Mouse (Mus musculus): ENCODE measurements at regions not wholly inside any gene's neighbourhood (a gene's known extent, or its start where the extent isn't known, plus 50 kb on each side); places are given as distances from the start of the nearest gene placed in this dataset.

DNA sequence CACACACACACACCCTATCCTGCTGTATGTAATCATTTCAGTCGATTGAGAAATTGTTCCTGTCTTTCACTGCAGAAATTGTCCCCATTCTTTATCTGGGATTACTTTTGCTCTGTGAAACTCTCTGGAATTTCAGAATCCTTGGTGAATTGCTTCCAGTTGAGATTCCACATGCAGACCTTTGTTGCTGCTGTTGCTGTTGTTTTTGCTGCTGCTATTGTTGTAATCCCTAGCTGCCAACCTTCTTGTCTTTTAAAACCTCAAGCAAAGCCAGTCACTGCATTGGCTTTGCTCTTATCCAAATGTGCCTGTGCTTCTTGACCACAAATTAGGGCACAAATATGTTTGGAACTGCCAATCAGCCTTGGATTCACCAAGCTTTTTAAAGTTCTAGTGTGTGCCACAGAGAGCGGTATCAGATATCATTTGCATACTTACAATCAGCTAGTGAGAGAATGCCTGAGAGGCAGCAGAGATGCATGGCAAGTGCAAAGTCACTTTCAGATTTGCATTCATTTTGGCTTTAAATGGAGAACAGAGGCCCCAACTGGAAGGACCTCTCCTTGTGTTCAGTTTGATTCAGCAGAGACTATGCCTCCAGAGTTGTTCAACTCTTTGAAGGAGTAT, 1187.0 kb upstream of the Map3k7 start:
- DNase-seq, result no peak

DNA sequence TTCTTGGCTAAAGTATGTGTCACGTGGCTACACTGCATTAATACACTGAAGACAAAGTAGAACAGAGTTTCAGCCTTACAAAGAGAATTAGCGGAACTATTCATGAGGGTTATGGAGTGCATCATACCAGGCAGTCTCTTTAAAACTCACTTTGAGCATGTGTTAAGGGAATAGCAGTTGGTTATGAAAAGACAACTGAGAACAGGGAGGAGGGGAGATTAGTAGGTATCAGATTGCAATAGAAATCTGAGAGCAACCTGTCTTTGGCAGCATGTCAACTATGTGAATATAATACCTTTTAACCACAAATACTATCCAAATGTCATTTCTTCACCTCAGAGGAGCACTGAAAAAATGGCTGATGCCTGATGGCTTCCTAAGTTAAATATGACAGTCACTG, 1182.2 kb upstream of the Map3k7 start:
- DNase-seq, result no peak

DNA sequence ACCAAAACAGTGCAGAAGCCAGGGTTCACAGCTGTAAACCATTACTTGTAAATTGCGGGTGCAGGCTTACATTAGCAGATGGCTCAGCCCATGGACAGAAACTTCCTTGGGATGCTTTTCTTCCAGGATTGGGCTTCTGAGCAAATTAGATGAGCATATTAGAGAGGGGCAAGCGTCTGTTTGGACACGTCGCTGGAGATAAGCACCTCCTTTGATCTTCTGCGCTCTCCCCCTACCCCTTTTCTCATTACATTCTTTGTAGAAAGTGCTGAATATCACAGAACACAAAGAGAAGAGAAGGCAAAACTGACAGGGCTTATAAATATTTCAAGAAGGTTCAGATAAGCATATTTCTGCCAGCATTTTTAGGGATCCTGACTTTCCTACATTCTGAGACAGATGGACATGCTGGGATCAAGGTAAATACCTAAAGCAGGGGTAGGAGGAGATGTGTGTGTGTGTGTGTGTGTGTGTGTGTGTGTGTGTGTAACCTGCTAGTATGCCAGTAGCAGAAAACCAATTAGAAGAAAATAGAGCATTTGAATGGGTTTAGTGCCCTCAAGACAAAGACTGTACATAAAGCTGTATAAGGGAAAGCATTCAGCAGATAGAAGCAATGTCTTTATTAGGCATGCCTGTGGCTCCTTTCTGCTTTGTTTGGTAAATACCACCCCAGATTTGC, 1173.8 kb upstream of the Map3k7 start:
- no peak for DNase-seq

DNA sequence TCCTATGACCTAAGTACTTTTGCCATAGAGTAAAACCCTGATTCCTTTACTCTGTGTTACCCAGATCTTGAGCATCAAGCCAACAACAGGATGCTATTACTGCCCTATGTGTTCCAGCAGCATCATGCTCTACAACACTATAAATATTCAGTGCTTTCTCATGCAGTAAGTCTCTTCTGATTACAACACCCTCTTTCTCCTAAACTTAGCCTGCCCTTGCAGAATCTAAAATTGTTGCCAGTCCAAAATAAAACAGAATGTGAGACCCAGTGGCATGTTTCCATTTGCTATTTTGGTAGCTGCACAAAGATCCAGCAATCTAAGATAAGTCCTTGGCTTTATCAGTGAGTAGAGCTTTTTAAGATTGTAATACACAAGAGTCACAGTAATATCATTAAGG, 1154.1 kb upstream of the Map3k7 start:
- DNase-seq, result no peak

DNA sequence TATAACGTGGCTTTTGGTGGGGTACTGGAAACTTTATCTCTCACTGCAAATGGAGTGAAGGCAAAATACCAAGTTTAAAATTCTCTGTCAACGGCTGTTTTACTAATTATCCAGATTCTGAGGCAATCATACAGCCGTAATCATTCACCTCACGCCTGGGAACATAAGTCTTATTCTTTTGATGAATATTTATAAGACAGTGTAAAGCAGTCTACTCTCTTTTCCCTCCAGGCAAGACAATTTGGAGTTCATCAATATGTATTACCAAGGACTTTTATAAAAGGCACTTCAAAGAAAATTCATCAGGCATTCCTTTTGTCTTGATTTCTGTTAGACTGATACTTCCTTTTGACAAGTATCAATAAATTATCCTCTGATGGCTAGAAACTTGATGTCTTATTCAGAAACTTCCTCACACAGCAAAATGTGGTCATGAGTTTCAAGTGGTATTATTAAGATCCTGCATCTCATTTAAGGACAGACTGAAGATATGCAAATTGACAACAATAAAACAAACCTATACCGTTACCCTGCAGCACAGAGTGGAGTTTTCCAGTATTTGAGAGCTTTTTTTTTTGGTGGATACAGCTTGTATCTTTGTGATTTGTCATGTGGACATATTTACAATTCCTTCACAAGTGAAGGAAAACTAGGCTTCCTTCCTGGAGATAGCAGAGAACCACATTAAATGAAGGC, 1108.4 kb upstream of the Map3k7 start:
- DNase-seq, result no peak

DNA sequence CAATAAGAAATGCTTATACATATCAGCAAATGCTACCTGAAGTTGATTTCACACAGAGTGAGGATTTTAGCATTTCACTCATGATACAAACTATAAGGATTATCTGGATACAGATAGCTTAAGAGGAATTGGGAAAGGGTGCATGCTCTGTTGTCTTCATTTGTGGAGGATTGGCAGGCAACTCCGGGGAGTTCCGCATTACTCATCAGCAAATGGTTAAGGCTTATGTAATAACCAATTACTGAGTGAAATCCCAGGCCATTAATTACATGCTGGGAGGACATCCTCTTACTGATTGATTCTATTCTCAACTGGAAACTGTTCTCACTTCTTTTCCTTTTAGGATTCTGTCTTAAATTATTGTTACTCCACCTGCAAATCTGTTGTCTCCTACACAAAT, 1058.9 kb upstream of the Map3k7 start:
- no peak for DNase-seq

DNA sequence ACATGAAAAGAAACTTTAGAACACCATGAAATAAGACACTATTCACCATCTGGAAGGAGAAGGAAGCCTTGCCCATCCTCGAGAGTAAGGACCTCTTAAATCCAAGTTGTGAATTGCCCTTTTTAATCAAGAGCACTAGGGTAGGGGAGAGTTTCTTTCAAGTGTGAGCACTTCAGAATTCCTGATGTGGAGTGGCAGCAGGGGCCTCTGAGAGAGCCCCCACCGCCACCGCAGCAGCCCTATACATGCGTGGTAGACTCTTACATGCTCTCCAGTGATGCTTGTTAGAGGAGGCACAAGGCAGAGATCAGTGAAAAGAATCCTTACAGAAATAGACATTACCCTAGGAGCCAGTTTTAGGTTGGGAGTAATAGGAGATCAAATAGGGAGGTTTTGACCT, 1041.0 kb upstream of the Map3k7 start:
- no peak for DNase-seq

DNA sequence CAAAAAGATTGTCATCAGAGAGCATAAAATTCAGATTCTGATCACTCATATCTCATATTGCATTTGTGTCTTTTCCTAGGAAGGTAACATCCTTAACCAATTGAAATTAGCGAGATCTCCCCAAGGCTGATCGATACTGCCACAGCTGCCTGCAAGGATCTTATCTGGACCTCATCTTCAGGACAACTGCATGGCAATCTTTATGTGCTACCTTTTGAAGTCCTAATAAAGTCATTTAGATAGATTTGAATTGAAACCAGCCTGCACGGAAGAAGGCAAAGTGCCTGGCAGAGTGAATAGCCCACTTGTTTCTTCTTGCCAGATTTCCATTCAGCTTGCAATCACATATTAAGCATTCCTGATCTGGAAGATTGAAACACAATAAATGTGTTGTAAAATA, 1031.5 kb upstream of the Map3k7 start:
- DNase-seq, result no peak

DNA sequence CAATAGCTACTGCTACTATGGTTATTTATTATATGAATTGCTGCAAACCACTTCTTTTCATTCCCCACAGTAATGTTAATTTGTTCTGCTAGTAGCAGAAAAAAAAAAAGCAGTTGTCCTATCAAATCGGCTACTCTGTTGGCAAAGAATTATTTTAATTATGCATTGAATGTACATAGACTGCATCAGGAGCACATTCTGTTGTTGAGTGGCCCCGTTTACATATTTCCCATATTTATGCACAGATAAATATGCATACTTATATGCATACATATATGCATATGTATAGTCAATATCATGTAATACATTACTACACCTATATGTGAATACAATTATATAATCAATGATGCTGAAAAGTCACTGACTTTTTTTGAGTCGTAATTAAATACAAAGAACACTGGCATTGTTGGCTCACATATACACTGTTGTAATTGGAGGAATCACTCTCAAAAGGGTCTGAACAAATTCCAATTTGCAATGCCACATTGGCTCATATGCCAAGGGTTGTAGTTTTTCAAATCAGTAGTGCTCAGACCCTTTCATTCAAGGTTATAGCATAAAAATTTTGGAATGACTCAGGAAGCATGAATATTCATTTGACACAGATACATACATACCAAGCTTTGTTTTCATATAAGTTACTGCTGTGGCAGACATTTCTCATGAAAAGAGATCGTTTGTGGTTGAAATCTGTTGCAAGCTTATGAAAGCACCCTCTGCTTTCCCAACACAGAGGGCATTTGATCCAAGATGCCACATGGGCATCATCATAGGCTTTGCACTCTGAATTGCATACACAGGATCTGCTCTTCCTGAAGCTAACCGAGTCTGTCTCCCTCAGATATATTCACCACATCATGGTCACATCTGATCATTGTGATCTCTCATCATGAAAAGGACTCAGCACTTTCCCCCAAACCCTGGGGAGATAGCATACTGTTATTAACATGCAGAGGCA, 1030.6 kb upstream of the Map3k7 start:
- no peak for DNase-seq

DNA sequence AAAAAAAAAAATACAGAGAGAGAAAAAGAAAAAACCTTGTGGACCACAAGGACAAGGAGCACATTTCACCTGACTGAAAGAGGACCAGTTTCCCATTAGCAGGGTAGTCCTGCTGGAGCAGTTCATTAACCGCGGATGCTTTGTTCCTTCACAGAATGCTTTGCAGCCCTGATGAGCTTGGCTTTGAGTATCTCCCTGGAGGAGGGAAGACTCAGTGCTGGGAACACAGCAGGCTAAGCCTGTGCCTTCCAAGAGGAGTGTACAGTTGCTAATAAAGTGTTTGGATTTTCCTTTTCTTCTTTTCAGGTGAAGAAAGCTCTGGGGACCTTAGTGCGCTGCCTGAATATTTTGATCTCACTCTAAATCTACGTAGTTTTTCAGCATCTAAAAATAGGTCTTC, 980.3 kb upstream of the Map3k7 start:
- no peak for DNase-seq

DNA sequence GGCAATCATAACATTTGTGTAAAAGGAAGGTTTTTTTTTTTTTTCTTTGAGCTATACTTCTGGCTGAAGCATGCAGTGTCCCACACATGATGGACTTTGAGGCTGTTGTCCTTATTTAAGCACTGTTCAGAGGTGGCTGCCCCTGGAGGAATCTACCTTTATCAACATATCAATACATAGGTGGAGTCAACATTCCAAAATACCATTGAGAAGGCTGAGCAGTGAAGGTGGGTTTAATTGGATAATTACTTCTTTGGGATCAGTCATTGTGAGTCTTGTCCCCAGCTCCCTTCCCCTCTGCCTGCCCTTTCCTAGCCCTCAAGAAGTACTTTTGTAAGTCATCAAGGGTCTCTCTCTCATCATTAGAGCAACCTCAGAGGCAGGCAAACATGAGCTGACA, 951.9 kb upstream of the Map3k7 start:
- no peak for DNase-seq

DNA sequence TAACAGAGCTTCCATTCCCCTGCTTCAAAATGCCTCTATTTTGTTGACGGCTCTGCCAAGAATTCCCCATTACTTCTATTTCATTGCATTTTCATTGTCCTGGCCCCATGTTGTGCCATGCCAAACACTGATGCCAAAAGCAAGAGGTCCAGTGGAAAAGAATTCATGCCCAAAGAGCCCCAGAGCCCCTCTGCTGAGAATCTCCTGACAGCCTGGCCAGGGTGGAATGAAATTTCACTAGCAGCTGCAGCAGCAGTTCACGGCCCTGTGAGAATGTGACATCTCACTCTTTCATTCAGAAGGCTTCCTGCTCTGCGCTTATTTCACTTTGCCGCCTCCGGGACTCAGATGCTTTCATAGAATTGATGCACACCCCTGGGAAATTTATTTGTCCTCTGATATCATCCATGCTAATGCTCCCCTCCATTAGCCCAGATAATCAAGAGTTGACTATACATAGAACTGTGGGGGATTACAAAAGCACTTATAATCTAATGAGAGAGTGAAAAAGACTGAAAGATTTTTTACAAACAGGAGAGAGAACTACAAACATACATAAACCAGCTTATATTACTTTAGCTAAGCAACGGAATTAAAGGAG, 911.7 kb upstream of the Map3k7 start:
- no peak for DNase-seq

DNA sequence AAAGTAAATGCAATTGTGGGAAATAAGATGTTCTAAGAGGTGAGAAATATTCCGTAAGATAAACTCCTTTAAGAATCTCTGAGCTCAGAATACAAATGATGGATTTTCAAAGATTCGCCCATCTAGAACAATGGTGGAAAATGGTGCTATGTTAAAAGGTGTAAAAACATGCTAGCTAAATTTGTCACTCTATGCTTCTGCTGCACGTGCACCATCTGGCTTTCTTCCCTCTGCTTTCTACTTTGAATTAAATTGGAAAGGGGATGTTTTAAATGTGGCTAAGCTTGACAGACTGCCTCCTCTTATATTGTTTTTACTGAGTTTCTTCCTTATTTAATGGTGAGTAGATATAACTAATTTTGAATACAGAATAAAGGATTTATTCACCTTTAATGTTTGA, 887.7 kb upstream of the Map3k7 start:
- DNase-seq, result no peak

DNA sequence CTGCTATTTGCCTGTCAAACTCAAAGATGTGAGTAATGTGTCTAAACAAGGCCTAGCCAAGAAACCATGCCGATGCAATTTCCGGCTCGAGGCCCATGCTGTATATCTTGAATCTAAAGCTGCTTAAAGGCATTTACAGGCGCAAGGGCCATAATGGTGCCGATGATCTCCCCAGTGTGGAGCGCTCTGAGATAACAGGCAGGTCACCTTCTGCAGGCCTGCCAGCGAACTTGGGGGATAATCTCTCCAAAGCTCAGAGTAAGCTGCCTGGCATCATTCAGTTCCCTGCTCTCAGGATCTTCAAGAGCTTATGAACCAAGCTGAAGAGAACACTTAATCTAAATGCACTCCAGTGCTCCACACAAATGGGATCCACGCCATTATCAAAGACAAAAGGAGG, 842.3 kb upstream of the Map3k7 start:
- DNase-seq, result no peak

DNA sequence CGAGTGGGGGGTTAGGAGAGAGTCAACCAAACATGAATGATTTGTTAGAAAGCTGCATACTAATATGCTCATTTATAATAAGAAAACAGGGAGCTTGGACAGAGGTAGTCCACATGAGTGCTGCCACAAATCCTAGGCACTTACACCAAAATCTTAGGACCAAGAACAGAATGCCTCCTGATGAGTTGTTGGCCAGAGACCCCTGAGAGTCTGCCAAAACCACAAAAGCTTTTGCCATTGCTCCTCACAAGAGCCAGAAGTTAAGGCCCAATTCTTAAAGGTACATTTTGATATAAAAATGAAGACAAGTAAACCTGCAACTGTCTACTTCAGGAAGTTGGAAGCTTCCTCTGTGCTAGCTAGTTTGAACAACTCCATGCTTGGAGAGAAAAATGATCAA, 820.7 kb upstream of the Map3k7 start:
- DNase-seq, result no peak

DNA sequence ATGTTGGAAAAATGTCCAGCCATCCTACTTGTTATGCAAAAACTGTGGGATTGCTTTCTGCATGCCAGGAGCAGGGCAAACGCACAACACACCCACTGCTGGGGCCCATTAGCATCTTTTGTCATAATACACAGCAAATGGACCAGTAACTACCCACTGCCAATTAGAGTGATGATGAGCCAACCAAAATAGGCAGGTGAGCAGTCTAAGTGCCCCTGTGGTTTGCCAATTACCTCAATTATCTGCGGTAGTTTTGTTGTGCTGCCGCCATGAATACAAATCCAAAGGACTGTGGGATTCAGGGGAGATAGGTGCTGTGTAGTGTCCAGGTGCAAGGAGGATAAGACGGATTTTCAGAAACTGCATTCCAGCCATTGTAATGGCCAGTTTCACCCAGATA, 796.5 kb upstream of the Map3k7 start:
- no peak for DNase-seq

DNA sequence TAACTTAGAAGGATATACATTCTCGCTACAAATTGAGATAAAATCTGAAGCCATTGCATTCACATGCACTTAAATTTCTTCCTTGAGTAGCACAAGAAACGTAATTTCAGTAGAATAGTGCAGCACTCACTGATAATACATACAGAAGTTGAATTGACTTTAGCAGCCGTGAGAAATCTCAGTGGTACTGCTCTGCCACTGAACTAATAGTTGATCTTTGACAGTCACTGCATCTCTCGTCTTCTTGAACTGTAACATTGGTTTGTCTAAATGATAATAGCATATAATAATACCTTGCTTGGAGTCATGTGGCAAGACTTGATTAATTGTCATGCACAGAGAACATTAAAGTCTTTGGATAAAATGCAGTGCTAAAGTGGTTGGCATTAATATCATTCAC, 795.5 kb upstream of the Map3k7 start:
- DNase-seq, result no peak

DNA sequence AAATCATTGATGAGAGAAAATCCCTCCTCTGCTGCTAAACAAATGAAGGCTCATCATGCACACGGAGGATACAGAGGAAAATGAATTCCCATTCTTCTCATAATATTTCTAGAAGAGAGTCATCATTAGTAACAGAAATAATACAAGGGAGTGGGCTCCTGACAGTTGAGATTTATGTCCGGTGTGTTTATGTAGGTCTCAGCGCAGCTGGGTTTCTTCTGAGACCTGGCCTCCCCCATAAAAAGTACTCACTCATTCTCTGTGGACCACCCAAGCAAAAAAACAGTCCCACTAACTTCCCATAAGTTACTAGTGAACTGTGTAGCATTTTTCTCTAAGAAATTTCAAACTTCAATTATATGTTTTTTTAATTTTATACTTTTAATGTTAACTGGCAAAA, 792.7 kb upstream of the Map3k7 start:
- DNase-seq, result no peak

DNA sequence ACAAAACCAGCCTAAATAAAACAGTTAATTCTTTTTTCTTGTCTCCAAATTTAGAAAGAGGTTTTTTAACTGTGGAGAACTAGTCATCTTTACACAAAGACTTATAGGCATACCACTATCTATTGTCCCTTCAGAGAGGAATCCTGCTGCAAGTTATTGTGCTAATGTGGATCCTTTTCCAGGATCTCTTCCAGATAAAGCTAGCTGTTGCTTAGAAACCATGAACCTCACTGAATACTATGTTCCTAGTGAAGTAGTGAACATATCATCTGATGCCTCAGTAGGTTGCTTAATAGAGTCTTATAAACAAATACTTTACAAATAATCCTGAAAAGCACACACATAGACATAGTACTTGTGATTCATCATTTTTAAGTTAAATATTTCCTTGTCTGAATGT, 766.0 kb upstream of the Map3k7 start:
- no peak for DNase-seq

DNA sequence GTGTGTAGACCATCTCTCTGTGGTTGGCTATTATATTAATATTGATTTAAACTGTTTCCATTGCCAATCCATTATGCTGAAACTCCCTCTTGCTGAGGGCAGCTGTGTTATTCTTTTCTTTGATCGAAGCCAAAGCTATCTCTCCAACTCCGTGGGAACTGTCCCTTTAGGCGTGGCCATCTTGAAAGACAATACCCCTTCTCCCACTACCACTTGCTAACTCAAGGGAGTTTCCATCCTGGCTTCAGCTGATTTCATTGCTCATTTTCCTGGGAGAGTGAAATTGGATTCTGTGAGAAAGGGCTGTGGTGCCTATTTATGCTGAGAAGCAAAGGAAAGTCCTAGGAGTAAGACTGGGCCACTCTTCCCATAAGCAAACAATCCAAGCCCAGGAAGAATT, 760.6 kb upstream of the Map3k7 start:
- no peak for DNase-seq

DNA sequence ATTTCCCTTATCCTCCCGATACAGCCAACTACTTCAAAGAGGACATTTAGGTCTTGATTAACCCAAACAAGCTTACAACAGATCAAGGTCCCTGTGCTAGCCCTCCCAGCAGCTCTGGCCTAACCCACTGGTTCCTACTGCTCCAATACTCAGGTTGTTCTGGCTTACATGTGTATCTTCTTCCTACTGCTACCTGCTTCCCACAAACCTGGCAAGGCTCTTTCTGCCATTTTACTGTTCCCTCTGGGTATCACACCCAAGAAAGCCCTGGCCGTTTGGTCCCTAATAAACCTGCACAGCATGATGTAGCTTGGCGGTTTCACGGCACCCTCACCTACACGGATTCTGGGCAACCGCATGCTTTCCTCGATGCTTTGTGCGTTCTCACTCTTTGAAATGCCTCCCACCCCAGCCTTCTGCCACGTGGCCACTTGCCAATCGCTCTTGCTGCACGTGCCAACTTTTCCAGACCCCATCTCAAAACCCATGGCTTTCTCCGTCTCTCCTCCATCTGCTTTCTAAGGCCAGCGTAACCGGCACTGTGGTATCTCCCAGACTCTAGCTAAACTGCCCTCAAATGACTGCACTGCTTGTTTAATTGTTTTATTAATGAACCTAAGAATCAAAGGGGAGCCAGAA, 758.4 kb upstream of the Map3k7 start:
- no peak for DNase-seq

DNA sequence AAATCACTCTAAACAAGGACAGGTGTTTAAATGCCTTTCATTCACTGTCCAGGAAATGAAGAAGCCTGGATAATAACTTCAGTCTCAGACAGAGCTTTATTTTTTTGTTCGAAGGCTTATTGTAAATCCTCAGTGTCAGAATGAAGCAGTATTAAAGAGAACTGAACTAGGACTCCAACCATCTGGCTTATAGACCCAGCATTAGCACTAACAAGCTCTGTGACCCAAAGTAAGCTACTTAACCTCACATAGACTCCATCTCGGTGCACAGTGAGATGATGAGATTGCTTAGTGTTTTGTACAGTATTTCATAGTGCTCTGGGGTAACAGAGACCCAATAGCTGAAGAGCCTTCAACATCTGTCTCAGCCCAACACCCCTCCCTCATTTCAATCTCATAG, 738.2 kb upstream of the Map3k7 start:
- no peak for DNase-seq
